Mouse (Mus musculus) megakaryocyte, adult 5-6 weeks (primary cell): ENCODE measurements around the gene Dclre1a. TPM values are rescaled to one million over a fixed set of nuclear protein-coding genes. Genes with fewer than 3 reads are reported as not detected.
"Not testable (repeated sequence)": the region's sequence is repeated elsewhere in the genome, so short reads cannot be mapped to it uniquely, and the experiment has no call there.

Experiments
- ATAC-seq: 2 replicates; pipeline ENCODE4 v1.8.0; 2016; ENCODE audit warnings: mild to moderate bottlenecking, inconsistent platforms; ENCODE audit not compliant: poor library complexity, severe bottlenecking
- total RNA-seq, 2 experiments: library from RNA; stranded (forward) in 1 of 2; stranded (reverse) in 1 of 2; fragments of 153-499, 151-499 nt in 1 of 2; fragments of 221-1000, 200-1000 nt in 1 of 2; gene quantifications; 2 replicates each; pipeline versions ENCODE4 v1.2.3 to v1.2.4; 2015 to 2017

Dclre1a gene
- total RNA-seq, 2 experiments from 2014 or later = 22.6 to 22.7 TPM

GRCm38 (mm10) chr19:56549033-56549680, 1.1 kb upstream of the Dclre1a start:
- no peak for ATAC-seq

GRCm38 (mm10) chr19:56548230-56549032, 409 bp upstream of the Dclre1a start, which contains the start of gene Nhlrc2:
Gene Nhlrc2, plus strand, starts transcription at chr19:56548261.
- peak; percentile 90 for ATAC-seq

GRCm38 (mm10) chr19:56546031-56546430, 2.0 kb downstream of the Dclre1a start:
- no peak for ATAC-seq

GRCm38 (mm10) chr19:56544681-56545388, 3.2 kb downstream of the Dclre1a start:
- no peak for ATAC-seq

- ATAC-seq = no peak
Measured at GRCm38 (mm10) chr19:56543320-56543719, 4.7 kb downstream of the Dclre1a start.

GRCm38 (mm10) chr19:56535765-56536164, 12.3 kb downstream of the Dclre1a start:
- peak; percentile 70 for ATAC-seq

GRCm38 (mm10) chr19:56535064-56535463, 13.0 kb downstream of the Dclre1a start:
- peak; percentile 80 for ATAC-seq

- no peak for ATAC-seq
Measured at GRCm38 (mm10) chr19:56534337-56534736, 13.7 kb downstream of the Dclre1a start.

- no peak for ATAC-seq
Measured at GRCm38 (mm10) chr19:56533291-56534071, 14.5 kb downstream of the Dclre1a start.

- no peak for ATAC-seq
Measured at GRCm38 (mm10) chr19:56531251-56531650, 16.8 kb downstream of the Dclre1a start.

GRCm38 (mm10) chr19:56530529-56530928, 17.5 kb downstream of the Dclre1a start:
- ATAC-seq = peak; percentile 65

GRCm38 (mm10) chr19:56519408-56519807, 28.6 kb downstream of the Dclre1a start:
- ATAC-seq = not testable (repeated sequence)

GRCm38 (mm10) chr19:56513527-56513926, 34.5 kb downstream of the Dclre1a start:
- ATAC-seq = not testable (repeated sequence)

GRCm38 (mm10) chr19:56511207-56511606, 36.8 kb downstream of the Dclre1a start:
- not testable (repeated sequence) for ATAC-seq

GRCm38 (mm10) chr19:56503525-56503924, 44.5 kb downstream of the Dclre1a start:
- not testable (repeated sequence) for ATAC-seq

- not testable (repeated sequence) for ATAC-seq
Measured at GRCm38 (mm10) chr19:56503069-56503468, 45.0 kb downstream of the Dclre1a start.

- not testable (repeated sequence) for ATAC-seq
Measured at GRCm38 (mm10) chr19:56494157-56494556, 53.9 kb downstream of the Dclre1a start.

GRCm38 (mm10) chr19:56489601-56490000, 58.4 kb downstream of the Dclre1a start:
- ATAC-seq = no peak

- peak; percentile 82 for ATAC-seq
Measured at GRCm38 (mm10) chr19:56487339-56487738, 60.7 kb downstream of the Dclre1a start.

- no peak for ATAC-seq
Measured at GRCm38 (mm10) chr19:56486926-56487325, 61.1 kb downstream of the Dclre1a start.
